Mouse (Mus musculus): Measurements from ENCODE around the gene Dgkq. TPM values are rescaled to one million over a fixed set of nuclear protein-coding genes. Genes with fewer than 3 reads are reported as not detected.
A peak's percentile ranks its signal among the peaks of the same experiment; 100 is the strongest.

Gene Dgkq
- total RNA-seq, 1 experiment: 25.5 TPM

- Histone ChIP-seq H3K4me3 (ENCODE audit: insufficient read depth in 1 of 2, low read depth in 1 of 2, low read length in 2 of 2, poor library complexity in 1 of 2, severe bottlenecking in 1 of 2) (peak overlapping the region; percentile 55 to 58), H3K9me3 (ENCODE audit: control insufficient read depth, insufficient read depth, low read depth, low read length) (no peaks in the 10 kb centered on the region), H3K9ac (ENCODE audit: insufficient read depth, low read depth, low read length, poor library complexity, severe bottlenecking) (peak overlapping the region; percentile 54), H3K4me1 (ENCODE audit: control insufficient read depth in 2 of 2, insufficient read depth in 2 of 2, low read length in 2 of 2, poor library complexity in 1 of 2) (peaks cover 0 to 12% of the 10 kb centered on the region in 2 experiments; a peak in 2 of 4 replicates), H3K27ac (ENCODE audit: insufficient read depth, low read depth, low read length, poor library complexity, severe bottlenecking) (peak overlapping the region; percentile 67; the same call in 1 of the 2 replicates), H3K36me3 (ENCODE audit: control insufficient read depth, insufficient read depth, low read length, poor library complexity, severe bottlenecking) (no peaks in the 10 kb centered on the region)
- in situ Hi-C loops (cut with MboI; ENCODE audit: low sequenced_read_pairs in 2 of 2, unreplicated experiment in 2 of 2): no loop called here
- peak; percentile 53 for DNase-seq (ENCODE audit: low read depth, low spot score)
- no peak for TF ChIP-seq CHD2 (IDR thresholded peaks at IDR 0.05; ENCODE audit: low read depth, low read length)
- TF ChIP-seq ZNF384 (IDR thresholded peaks at IDR 0.05; ENCODE audit: low read depth, low read length): no peak
- no peak for TF ChIP-seq HCFC1 (IDR thresholded peaks at IDR 0.05; ENCODE audit: borderline replicate concordance, insufficient read depth, low read length)
- no peak for TF ChIP-seq ZC3H11A (IDR thresholded peaks at IDR 0.05; ENCODE audit: borderline replicate concordance, low read depth, low read length)
- TF ChIP-seq MAFK (IDR thresholded peaks at IDR 0.05; ENCODE audit: insufficient read depth, low read depth, low read length): no peak
These were observed 8.3 kb upstream of the Dgkq start for GRCm38 (mm10) chr5:108677605-108678295.

- DNase-seq (ENCODE audit: low read depth, low spot score): no peak
- in situ Hi-C loops (cut with MboI; ENCODE audit: low sequenced_read_pairs in 2 of 2, unreplicated experiment in 2 of 2): no loop called here
- H3K27ac ChIP-seq (ENCODE audit: insufficient read depth, low read depth, low read length, poor library complexity, severe bottlenecking): no peak overlapping the region
- no peak overlapping the region; the same call in 1 of the 2 replicates for H3K9ac ChIP-seq (ENCODE audit: insufficient read depth, low read depth, low read length, poor library complexity, severe bottlenecking)
- no peaks in the 10 kb centered on the region; the same call in 1 of the 2 replicates for H3K36me3 ChIP-seq (ENCODE audit: control insufficient read depth, insufficient read depth, low read length, poor library complexity, severe bottlenecking)
- peak overlapping the region; percentile 55 to 58 for H3K4me3 ChIP-seq (ENCODE audit: insufficient read depth in 1 of 2, low read depth in 1 of 2, low read length in 2 of 2, poor library complexity in 1 of 2, severe bottlenecking in 1 of 2)
- peaks cover 0 to 12% of the 10 kb centered on the region in 2 experiments; a peak in 2 of 4 replicates for H3K4me1 ChIP-seq (ENCODE audit: control insufficient read depth in 2 of 2, insufficient read depth in 2 of 2, low read length in 2 of 2, poor library complexity in 1 of 2)
- H3K9me3 ChIP-seq (ENCODE audit: control insufficient read depth, insufficient read depth, low read depth, low read length): no peaks in the 10 kb centered on the region
- no peak for TF ChIP-seq MAFK (IDR thresholded peaks at IDR 0.05; ENCODE audit: insufficient read depth, low read depth, low read length)
- TF ChIP-seq ZNF384 (IDR thresholded peaks at IDR 0.05; ENCODE audit: low read depth, low read length): no peak
- no peak for TF ChIP-seq CHD2 (IDR thresholded peaks at IDR 0.05; ENCODE audit: low read depth, low read length)
- TF ChIP-seq HCFC1 (IDR thresholded peaks at IDR 0.05; ENCODE audit: borderline replicate concordance, insufficient read depth, low read length): no peak
- TF ChIP-seq ZC3H11A (IDR thresholded peaks at IDR 0.05; ENCODE audit: borderline replicate concordance, low read depth, low read length): no peak
These were observed 7.5 kb upstream of the Dgkq start for GRCm38 (mm10) chr5:108676772-108677498.

GRCm38 (mm10) chr5:108675251-108675816, 5.9 kb upstream of the Dgkq start, which contains the start of gene Slc26a1:
Gene Slc26a1 (minus strand): TSS chr5:108675569.
- no peak within 1 kb of the TSS for H3K4me3 ChIP-seq (ENCODE audit: insufficient read depth in 1 of 2, low read depth in 1 of 2, low read length in 2 of 2, poor library complexity in 1 of 2, severe bottlenecking in 1 of 2)
- peaks cover 0 to 11% of the 10 kb centered on the region in 2 experiments; a peak in 2 of 4 replicates for H3K4me1 ChIP-seq (ENCODE audit: control insufficient read depth in 2 of 2, insufficient read depth in 2 of 2, low read length in 2 of 2, poor library complexity in 1 of 2)
- H3K9me3 ChIP-seq (ENCODE audit: control insufficient read depth, insufficient read depth, low read depth, low read length): no peaks in the 10 kb centered on the region
- H3K27ac ChIP-seq (ENCODE audit: insufficient read depth, low read depth, low read length, poor library complexity, severe bottlenecking): no peak within 1 kb of the TSS
- in situ Hi-C loops (cut with MboI; ENCODE audit: low sequenced_read_pairs in 2 of 2, unreplicated experiment in 2 of 2): no loop called here
- DNase-seq (ENCODE audit: low read depth, low spot score): no peak
- no peaks in the 10 kb centered on the region; the same call in 1 of the 2 replicates for H3K36me3 ChIP-seq (ENCODE audit: control insufficient read depth, insufficient read depth, low read length, poor library complexity, severe bottlenecking)
- H3K9ac ChIP-seq (ENCODE audit: insufficient read depth, low read depth, low read length, poor library complexity, severe bottlenecking): no peak within 1 kb of the TSS
- TF ChIP-seq HCFC1 (IDR thresholded peaks at IDR 0.05; ENCODE audit: borderline replicate concordance, insufficient read depth, low read length) (no peak), CHD2 (IDR thresholded peaks at IDR 0.05; ENCODE audit: low read depth, low read length) (no peak), MAFK (IDR thresholded peaks at IDR 0.05; ENCODE audit: insufficient read depth, low read depth, low read length) (no peak), ZNF384 (IDR thresholded peaks at IDR 0.05; ENCODE audit: low read depth, low read length) (no peak), ZC3H11A (IDR thresholded peaks at IDR 0.05; ENCODE audit: borderline replicate concordance, low read depth, low read length) (no peak)

- Histone ChIP-seq H3K4me1 (ENCODE audit: control insufficient read depth in 2 of 2, insufficient read depth in 2 of 2, low read length in 2 of 2, poor library complexity in 1 of 2) (peaks cover under 1 to 11% of the 10 kb centered on the region in 2 experiments; a peak in 2 of 4 replicates), H3K9ac (ENCODE audit: insufficient read depth, low read depth, low read length, poor library complexity, severe bottlenecking) (no peak overlapping the region), H3K9me3 (ENCODE audit: control insufficient read depth, insufficient read depth, low read depth, low read length) (no peaks in the 10 kb centered on the region), H3K36me3 (ENCODE audit: control insufficient read depth, insufficient read depth, low read length, poor library complexity, severe bottlenecking) (no peaks in the 10 kb centered on the region; the same call in 1 of the 2 replicates), H3K4me3 (ENCODE audit: insufficient read depth in 1 of 2, low read depth in 1 of 2, low read length in 2 of 2, poor library complexity in 1 of 2, severe bottlenecking in 1 of 2) (no peak overlapping the region), H3K27ac (ENCODE audit: insufficient read depth, low read depth, low read length, poor library complexity, severe bottlenecking) (no peak overlapping the region)
- in situ Hi-C loops (cut with MboI; ENCODE audit: low sequenced_read_pairs in 2 of 2, unreplicated experiment in 2 of 2): no loop called here
- DNase-seq (ENCODE audit: low read depth, low spot score): no peak
- TF ChIP-seq ZC3H11A (IDR thresholded peaks at IDR 0.05; ENCODE audit: borderline replicate concordance, low read depth, low read length) (no peak), CHD2 (IDR thresholded peaks at IDR 0.05; ENCODE audit: low read depth, low read length) (no peak), HCFC1 (IDR thresholded peaks at IDR 0.05; ENCODE audit: borderline replicate concordance, insufficient read depth, low read length) (no peak), MAFK (IDR thresholded peaks at IDR 0.05; ENCODE audit: insufficient read depth, low read depth, low read length) (no peak), ZNF384 (IDR thresholded peaks at IDR 0.05; ENCODE audit: low read depth, low read length) (no peak)
These were observed 5.2 kb upstream of the Dgkq start for GRCm38 (mm10) chr5:108674624-108675023.
